Mouse (Mus musculus) forebrain, embryonic 13.5 days (tissue): ENCODE measurements around the gene Dnajc1. TPM values are rescaled to one million over a fixed set of nuclear protein-coding genes. Genes with fewer than 3 reads are reported as not detected.

ENCODE experiments used
- ATAC-seq: fragments of 200-750 bp; cut with Nextera tagmentation; 2 replicates; pipeline ENCODE4 v1.8.0; 2017
- H3K27ac ChIP-seq: fragments of 300-500 bp; sonication (generic); 2 replicates; pipeline ENCODE4 v1.5.1; 2015; ENCODE audit warnings: inconsistent platforms, mild to moderate bottlenecking, moderate library complexity
- H3K27me3 ChIP-seq: fragments of 300-500 bp; sonication (generic); 2 replicates; pipeline ENCODE4 v1.6.1; 2015; ENCODE audit warnings: mild to moderate bottlenecking, inconsistent platforms
- H3K36me3 ChIP-seq: fragments of 300-500 bp; sonication (generic); 2 replicates; pipeline ENCODE4 v1.6.1; 2015; ENCODE audit warnings: mild to moderate bottlenecking, inconsistent platforms; ENCODE audit not compliant: poor library complexity, severe bottlenecking
- H3K4me1 ChIP-seq: fragments of 300-500 bp; sonication (generic); 2 replicates; pipeline ENCODE4 v1.6.1; 2015; ENCODE audit warnings: inconsistent platforms
- H3K4me2 ChIP-seq: fragments of 300-500 bp; sonication (generic); 2 replicates; pipeline ENCODE4 v1.6.1; 2015; ENCODE audit warnings: inconsistent platforms, mild to moderate bottlenecking, moderate library complexity
- H3K4me3 ChIP-seq: fragments of 300-500 bp; sonication (generic); 2 replicates; pipeline ENCODE4 v1.5.1; 2015; ENCODE audit warnings: mild to moderate bottlenecking, inconsistent platforms
- H3K9ac ChIP-seq: fragments of 300-500 bp; sonication (generic); 2 replicates; pipeline ENCODE4 v1.6.1; 2015; ENCODE audit warnings: mild to moderate bottlenecking, inconsistent platforms
- H3K9me3 ChIP-seq: fragments of 300-500 bp; sonication (generic); replicated peaks from 2 replicates; pipeline ENCODE4 v1.6.1; 2016; ENCODE audit warnings: inconsistent platforms
- WGBS: fragments of 180-500 bp; shearing (Covaris S2); methylation state at CpG from one replicate; pipeline ENCODE4 v1.1.7; 2015; 5-methylcytosine and 5-hydroxymethylcytosine counted together
- polyA plus RNA-seq: library from polyadenylated mRNA; unstranded; fragments of >200 nt; fragmentation: Nextera tagmentation; extraction: Ambion mirVana; gene quantifications from 2 replicates; pipeline ENCODE4 v1.2.1, GENCODE M21; 2015

Gene Dnajc1
- 26.5 and 32.5 TPM in 2 replicates for polyA plus RNA-seq

- Histone ChIP-seq H3K4me1 (peaks cover 13% of the 10 kb centered on the region), H3K27ac (peak within 1 kb of the TSS; percentile 96), H3K9ac (peak within 1 kb of the TSS; percentile 85), H3K27me3 (no peaks in the 10 kb centered on the region), H3K4me2 (peak within 1 kb of the TSS; percentile 80), H3K9me3 (no peaks in the 10 kb centered on the region), H3K36me3 (no peaks in the 10 kb centered on the region), H3K4me3 (peak within 1 kb of the TSS; percentile 81)
- ATAC-seq, result peak; percentile 100
- WGBS, result under 1% methylated on average over 66 of the region's 69 CpGs
Measured at GRCm38 (mm10) chr2:18392331-18393021, at the start of gene Dnajc1. Gene Dnajc1, minus strand, starts transcription at chr2:18392830.

GRCm38 (mm10) chr2:18441871-18442270 is 49.2 kb upstream of the Dnajc1 start:
- Histone ChIP-seq H3K4me3 (no peak overlapping the region), H3K4me2 (no peak overlapping the region), H3K36me3 (no peaks in the 10 kb centered on the region), H3K9ac (no peak overlapping the region), H3K9me3 (no peaks in the 10 kb centered on the region), H3K27ac (no peak overlapping the region), H3K4me1 (no peaks in the 10 kb centered on the region), H3K27me3 (no peaks in the 10 kb centered on the region)
- WGBS, result 54% methylated on average over 6 of the region's 6 CpGs
- no peak for ATAC-seq

DNA sequence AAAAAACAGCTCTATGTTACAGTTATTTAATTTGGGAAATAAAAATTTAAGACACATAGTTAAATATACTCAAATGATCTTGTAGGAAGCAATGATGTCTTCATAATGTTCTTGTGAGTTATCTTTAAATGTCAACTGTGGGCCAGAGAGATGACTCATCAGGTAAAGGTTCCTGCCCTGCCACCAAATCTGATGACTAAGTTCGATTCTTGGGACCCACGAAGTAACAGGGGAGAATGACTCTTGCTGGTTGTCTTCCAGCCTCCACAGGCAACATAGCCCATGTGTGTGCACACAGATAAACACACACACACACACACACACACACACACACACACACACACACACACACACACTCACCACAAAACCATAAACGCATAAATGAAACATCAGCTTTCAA is 22.6 kb upstream of the Dnajc1 start:
- WGBS, result 96% methylated on average over 3 of the region's 3 CpGs
- Histone ChIP-seq H3K9ac (no peak overlapping the region), H3K27me3 (no peaks in the 10 kb centered on the region)

GRCm38 (mm10) chr2:18403679-18404078 is 11.0 kb upstream of the Dnajc1 start:
- H3K27me3 ChIP-seq, result no peaks in the 10 kb centered on the region
- no peak overlapping the region for H3K4me3 ChIP-seq
- no peak overlapping the region for H3K9ac ChIP-seq
- no peaks in the 10 kb centered on the region for H3K36me3 ChIP-seq
- no peaks in the 10 kb centered on the region for H3K9me3 ChIP-seq
- no peak overlapping the region for H3K27ac ChIP-seq
- ATAC-seq, result no peak
- H3K4me1 ChIP-seq, result no peaks in the 10 kb centered on the region
- 88% methylated on average over 1 of the region's 1 CpGs for WGBS
- no peak overlapping the region for H3K4me2 ChIP-seq

More for the DNA sequence above, 22.6 kb upstream of the Dnajc1 start:
- H3K9me3 ChIP-seq, result no peaks in the 10 kb centered on the region
- H3K27ac ChIP-seq, result no peak overlapping the region
- H3K36me3 ChIP-seq, result no peaks in the 10 kb centered on the region
- H3K4me3 ChIP-seq, result no peak overlapping the region
- ATAC-seq, result no peak
- H3K4me2 ChIP-seq, result no peak overlapping the region
- H3K4me1 ChIP-seq, result no peaks in the 10 kb centered on the region

- Histone ChIP-seq H3K4me2 (no peak overlapping the region), H3K9me3 (no peaks in the 10 kb centered on the region), H3K4me3 (no peak overlapping the region), H3K27ac (no peak overlapping the region), H3K27me3 (no peaks in the 10 kb centered on the region), H3K36me3 (no peaks in the 10 kb centered on the region), H3K4me1 (no peaks in the 10 kb centered on the region), H3K9ac (no peak overlapping the region)
- 82% methylated on average over 2 of the region's 2 CpGs for WGBS
- ATAC-seq, result no peak
Measured at GRCm38 (mm10) chr2:18401771-18402170, 9.1 kb upstream of the Dnajc1 start.

GRCm38 (mm10) chr2:18393022-18393519 is 441 bp upstream of the Dnajc1 start:
- H3K9ac ChIP-seq, result peak overlapping the region; percentile 17; the same call in 1 of the 2 replicates
- H3K4me3 ChIP-seq, result peak overlapping the region; percentile 81
- no peaks in the 10 kb centered on the region for H3K27me3 ChIP-seq
- no peaks in the 10 kb centered on the region for H3K9me3 ChIP-seq
- H3K27ac ChIP-seq, result peak overlapping the region; percentile 96
- 75% methylated on average over 2 of the region's 2 CpGs for WGBS
- H3K4me2 ChIP-seq, result peak overlapping the region; percentile 80
- peak; percentile 16; the same call in 1 of the 2 replicates for ATAC-seq
- H3K36me3 ChIP-seq, result no peaks in the 10 kb centered on the region
- H3K4me1 ChIP-seq, result peaks cover 13% of the 10 kb centered on the region

GRCm38 (mm10) chr2:18391861-18392260 is 769 bp downstream of the Dnajc1 start:
- Histone ChIP-seq H3K4me3 (peak overlapping the region; percentile 81), H3K4me1 (peaks cover 13% of the 10 kb centered on the region), H3K36me3 (no peaks in the 10 kb centered on the region), H3K9me3 (no peaks in the 10 kb centered on the region), H3K4me2 (peak overlapping the region; percentile 80), H3K27me3 (no peaks in the 10 kb centered on the region), H3K9ac (peak overlapping the region; percentile 85), H3K27ac (peak overlapping the region; percentile 96)
- WGBS, result under 1% methylated on average over 11 of the region's 11 CpGs
- ATAC-seq, result no peak

- H3K27ac ChIP-seq, result no peak overlapping the region
- no peaks in the 10 kb centered on the region for H3K9me3 ChIP-seq
- WGBS, result 91% methylated on average over 1 of the region's 1 CpGs
- H3K27me3 ChIP-seq, result no peaks in the 10 kb centered on the region
- no peak overlapping the region for H3K4me2 ChIP-seq
- no peak overlapping the region for H3K9ac ChIP-seq
- ATAC-seq, result no peak
- no peaks in the 10 kb centered on the region for H3K36me3 ChIP-seq
- no peak overlapping the region for H3K4me3 ChIP-seq
- peaks cover 13% of the 10 kb centered on the region for H3K4me1 ChIP-seq
Measured at GRCm38 (mm10) chr2:18389631-18390030, 3.0 kb downstream of the Dnajc1 start.

GRCm38 (mm10) chr2:18381662-18382061 is 11.0 kb downstream of the Dnajc1 start:
- no peak overlapping the region for H3K27ac ChIP-seq
- H3K9ac ChIP-seq, result no peak overlapping the region
- H3K9me3 ChIP-seq, result no peaks in the 10 kb centered on the region
- ATAC-seq, result 0 out of 2 replicates have a peak, but pooled peaks have one; percentile 41
- H3K4me3 ChIP-seq, result no peak overlapping the region
- H3K27me3 ChIP-seq, result no peaks in the 10 kb centered on the region
- 0 out of 2 replicates have a peak, but pooled peaks cover 3% of the 10 kb centered on the region for H3K4me1 ChIP-seq
- no peaks in the 10 kb centered on the region for H3K36me3 ChIP-seq
- no peak overlapping the region for H3K4me2 ChIP-seq

DNA sequence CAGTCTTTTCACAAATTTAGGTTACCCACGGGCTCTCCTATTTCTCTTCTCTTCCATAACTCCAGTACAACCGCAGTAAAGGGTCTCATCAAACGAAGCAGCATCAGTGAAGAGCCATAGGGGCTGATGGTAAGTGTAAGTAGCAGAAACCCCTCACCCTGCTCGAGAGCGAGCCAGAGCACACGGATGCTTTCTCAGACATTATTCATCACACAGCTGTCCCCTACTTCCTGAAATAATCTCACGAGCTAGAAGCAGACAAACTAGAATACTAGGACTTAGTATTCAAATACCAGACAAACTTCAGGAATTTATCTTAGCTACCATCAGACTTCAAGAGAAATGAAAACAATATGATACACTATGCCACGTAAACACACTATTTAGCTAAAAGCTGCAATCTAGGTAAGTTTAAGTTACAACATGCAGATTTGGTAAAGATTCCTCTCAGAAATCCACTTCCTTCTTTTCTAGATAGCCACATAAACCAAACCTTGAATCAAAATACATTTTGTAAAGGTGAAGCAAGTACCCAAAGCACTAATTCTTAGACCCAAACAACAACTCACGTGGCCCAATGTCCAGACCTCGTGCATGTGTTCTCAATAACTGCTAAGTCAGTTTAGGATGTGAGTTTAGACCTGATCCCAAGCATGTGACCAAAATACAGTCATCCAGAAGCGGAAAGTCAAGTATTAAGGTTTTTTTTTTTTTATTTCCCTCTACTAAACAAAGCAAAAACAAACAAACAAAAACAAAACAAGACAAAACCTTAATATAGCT is 20.0 kb downstream of the Dnajc1 start:
- Histone ChIP-seq H3K9me3 (no peaks in the 10 kb centered on the region), H3K36me3 (no peaks in the 10 kb centered on the region), H3K4me3 (no peak overlapping the region), H3K4me2 (no peak overlapping the region), H3K9ac (no peak overlapping the region), H3K4me1 (0 out of 2 replicates have a peak, but pooled peaks cover 3% of the 10 kb centered on the region), H3K27ac (no peak overlapping the region), H3K27me3 (no peaks in the 10 kb centered on the region)
- no peak for ATAC-seq
- WGBS, result 87% methylated on average over 11 of the region's 11 CpGs

GRCm38 (mm10) chr2:18370794-18371498 is 21.7 kb downstream of the Dnajc1 start:
- H3K9me3 ChIP-seq, result no peaks in the 10 kb centered on the region
- WGBS, result 78% methylated on average over 4 of the region's 4 CpGs
- ATAC-seq, result no peak

More at GRCm38 (mm10) chr2:18370794-18371498, 21.7 kb downstream of the Dnajc1 start:
- Histone ChIP-seq H3K4me1 (0 out of 2 replicates have a peak, but pooled peaks cover 3% of the 10 kb centered on the region), H3K4me2 (no peak overlapping the region), H3K4me3 (no peak overlapping the region), H3K9ac (no peak overlapping the region), H3K27me3 (no peaks in the 10 kb centered on the region), H3K27ac (no peak overlapping the region), H3K36me3 (0 out of 2 replicates have a peak, but pooled peaks cover under 1% of the 10 kb centered on the region)
